ENCODE assay signal across 8 mouse cellular contexts in the genomic region with DNA sequence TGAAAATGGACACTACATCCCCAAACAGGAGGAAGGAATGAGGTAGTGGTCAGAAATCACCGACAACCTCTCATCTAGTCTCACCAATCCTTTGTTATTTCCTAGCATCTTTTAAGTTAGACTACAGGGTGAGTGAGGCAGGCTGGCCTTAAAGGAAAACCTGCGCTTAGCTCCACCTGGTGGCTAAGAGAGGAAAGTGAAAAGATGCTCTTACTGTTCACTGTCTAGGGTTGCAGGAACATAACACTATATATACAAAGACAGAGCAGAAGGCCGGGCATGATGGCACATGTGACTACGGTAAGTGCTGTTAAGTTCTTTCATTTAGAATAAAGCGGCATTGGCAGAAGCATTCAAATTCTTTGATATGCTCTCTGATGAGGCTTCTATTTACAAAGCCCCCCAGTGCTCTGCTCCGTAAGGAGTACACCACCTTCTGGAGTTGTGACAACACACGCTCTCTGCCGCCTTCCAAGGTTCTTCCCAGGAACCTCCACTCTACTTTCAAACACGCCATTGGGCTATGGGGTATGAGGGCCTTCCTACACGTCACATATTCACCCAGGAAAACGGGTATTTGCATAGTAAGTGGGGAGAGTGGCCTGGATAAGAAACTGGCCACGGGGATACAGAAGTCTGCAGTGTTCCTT. TPM values are rescaled to one million over a fixed set of nuclear protein-coding genes. Genes with fewer than 3 reads are reported as not detected.
A peak's percentile ranks its signal among the peaks of the same experiment; 100 is the strongest.
DNase-seq lines count a peak whose midpoint lies in the region; ATAC-seq lines count a peak whose summit lies in the region.

No protein-coding gene starts in this region.

- no peak overlapping the region for H3K27ac ChIP-seq in embryonic facial prominence, embryonic 12.5 days
- H3K27ac ChIP-seq in hindbrain, embryonic 13.5 days, result no peak overlapping the region

- no peaks in the 10 kb centered on the region for H3K27me3 ChIP-seq in embryonic facial prominence, embryonic 12.5 days
- H3K27me3 ChIP-seq in hindbrain, embryonic 13.5 days, result no peaks in the 10 kb centered on the region

- H3K4me3 ChIP-seq in embryonic facial prominence, embryonic 12.5 days, result no peak overlapping the region
- no peak overlapping the region for H3K4me3 ChIP-seq in hindbrain, embryonic 13.5 days

- no peak overlapping the region for H3K9ac ChIP-seq in embryonic facial prominence, embryonic 12.5 days
- H3K9ac ChIP-seq in hindbrain, embryonic 13.5 days, result no peak overlapping the region

- 63% methylated on average over 12 of the region's 12 CpGs for WGBS in embryonic facial prominence, embryonic 12.5 days
- WGBS in hindbrain, embryonic 13.5 days, result 66% methylated on average over 12 of the region's 12 CpGs

- ATAC-seq in embryonic facial prominence, embryonic 12.5 days (ENCODE audit: insufficient number of reproducible peaks, insufficient read depth, low FRiP score, low TSS enrichment), result peak; percentile 41; the same call in 1 of the 2 replicates
- ATAC-seq in hindbrain, embryonic 13.5 days (ENCODE audit: low FRiP score), result peak; percentile 86; the same call in 1 of the 2 replicates
- peak; percentile 91 for ATAC-seq in megakaryocyte progenitor cell, adult 5-6 weeks (replicated peaks; ENCODE audit: poor library complexity)

- no peaks in the 10 kb centered on the region for H3K4me1 ChIP-seq in embryonic facial prominence, embryonic 12.5 days
- peaks cover 4% of the 10 kb centered on the region; the same call in 1 of the 2 replicates for H3K4me1 ChIP-seq in hindbrain, embryonic 13.5 days (replicated peaks)

- H3K9me3 ChIP-seq in embryonic facial prominence, embryonic 12.5 days, result no peaks in the 10 kb centered on the region
- no peaks in the 10 kb centered on the region for H3K9me3 ChIP-seq in hindbrain, embryonic 13.5 days

- H3K4me2 ChIP-seq in embryonic facial prominence, embryonic 12.5 days (replicated peaks), result no peak overlapping the region
- no peak overlapping the region for H3K4me2 ChIP-seq in hindbrain, embryonic 13.5 days

- peaks cover 15% of the 10 kb centered on the region; the same call in 1 of the 2 replicates for H3K36me3 ChIP-seq in embryonic facial prominence, embryonic 12.5 days
- H3K36me3 ChIP-seq in hindbrain, embryonic 13.5 days, result peaks cover 16% of the 10 kb centered on the region

- DNase-seq in adrenal gland, postnatal 10 days, result peak; percentile 39
- DNase-seq in adrenal gland, postnatal 25 days, result no peak
- DNase-seq in adrenal gland, postnatal 36 days, result peak; percentile 18 to 48
- DNase-seq in layer of hippocampus, postnatal 10 days (ENCODE audit: low spot score in 2 of 2), result peak; percentile 45 to 62
- peak; percentile 36 for DNase-seq in right cerebral cortex, postnatal 25 days

RNA-seq across cellular contexts. Expression of a gene that starts 43.9 kb away (rescaled TPM):
- total RNA-seq in adrenal gland, postnatal 10 days (2021), result 10 to 100 TPM; 87.2 to 89.9 TPM
- 44.1 and 65.6 TPM in 2 replicates for total RNA-seq in adrenal gland, postnatal 25 days (2021)
- 10 to 100 TPM; 68.7 to 78.5 TPM for total RNA-seq in adrenal gland, postnatal 36 days (2021)
- polyA plus RNA-seq in embryonic facial prominence, embryonic 12.5 days (2016; fragmentation: Nextera tagmentation; extraction: Ambion mirVana), result 106 and 110 TPM in 2 replicates
- 82.3 and 85.3 TPM in 2 replicates for polyA plus RNA-seq in hindbrain, embryonic 13.5 days (2015; fragmentation: Nextera tagmentation; extraction: Ambion mirVana)
- 10 to 100 TPM; 68.7 to 70.2 TPM for total RNA-seq in layer of hippocampus, postnatal 10 days (2021)
- 55.9 and 61.1 TPM in 2 replicates for total RNA-seq in megakaryocyte progenitor cell, adult 5-6 weeks (2015)
- total RNA-seq in megakaryocyte progenitor cell, adult 5-6 weeks (2017), result 58.7 and 61.6 TPM in 2 replicates

Comparison
In these comparisons a context has a peak if more than half of its experiments do, and no peak if none do; other contexts are left out.
1. ATAC-seq: peak in every context shown above with its lines; median percentile 91 in megakaryocyte progenitor cell, adult 5-6 weeks; 86 in hindbrain, embryonic 13.5 days; 41 in embryonic facial prominence, embryonic 12.5 days.